Mouse (Mus musculus) cerebellum, adult 2 months (tissue): ENCODE measurements around the gene Sept14.

Experiments
- CTCF ChIP-seq: fragments of 200-500 bp; IDR thresholded peaks from 2 replicates; pipeline ENCODE4 v1.5.1; 2011; ENCODE audit warnings: low read depth, mild to moderate bottlenecking, control low read depth, low read length, moderate library complexity, borderline replicate concordance; ENCODE audit not compliant: insufficient read depth
- POLR2A ChIP-seq: fragments of 200-500 bp; IDR thresholded peaks from 2 replicates; pipeline ENCODE4 v1.6.1; 2011; ENCODE audit warnings: low read length, control low read depth, borderline replicate concordance; ENCODE audit not compliant: insufficient read depth

- no peak for TF ChIP-seq POLR2A
- TF ChIP-seq CTCF = no peak
Observed at GRCm38 (mm10) chr5:129657016-129657415, 51.3 kb downstream of the Sept14 start.
